Mouse (Mus musculus): ENCODE measurements at regions not wholly inside any gene's neighbourhood (a gene's known extent, or its start where the extent isn't known, plus 50 kb on each side); places are given as distances from the start of the nearest gene placed in this dataset.

DNA sequence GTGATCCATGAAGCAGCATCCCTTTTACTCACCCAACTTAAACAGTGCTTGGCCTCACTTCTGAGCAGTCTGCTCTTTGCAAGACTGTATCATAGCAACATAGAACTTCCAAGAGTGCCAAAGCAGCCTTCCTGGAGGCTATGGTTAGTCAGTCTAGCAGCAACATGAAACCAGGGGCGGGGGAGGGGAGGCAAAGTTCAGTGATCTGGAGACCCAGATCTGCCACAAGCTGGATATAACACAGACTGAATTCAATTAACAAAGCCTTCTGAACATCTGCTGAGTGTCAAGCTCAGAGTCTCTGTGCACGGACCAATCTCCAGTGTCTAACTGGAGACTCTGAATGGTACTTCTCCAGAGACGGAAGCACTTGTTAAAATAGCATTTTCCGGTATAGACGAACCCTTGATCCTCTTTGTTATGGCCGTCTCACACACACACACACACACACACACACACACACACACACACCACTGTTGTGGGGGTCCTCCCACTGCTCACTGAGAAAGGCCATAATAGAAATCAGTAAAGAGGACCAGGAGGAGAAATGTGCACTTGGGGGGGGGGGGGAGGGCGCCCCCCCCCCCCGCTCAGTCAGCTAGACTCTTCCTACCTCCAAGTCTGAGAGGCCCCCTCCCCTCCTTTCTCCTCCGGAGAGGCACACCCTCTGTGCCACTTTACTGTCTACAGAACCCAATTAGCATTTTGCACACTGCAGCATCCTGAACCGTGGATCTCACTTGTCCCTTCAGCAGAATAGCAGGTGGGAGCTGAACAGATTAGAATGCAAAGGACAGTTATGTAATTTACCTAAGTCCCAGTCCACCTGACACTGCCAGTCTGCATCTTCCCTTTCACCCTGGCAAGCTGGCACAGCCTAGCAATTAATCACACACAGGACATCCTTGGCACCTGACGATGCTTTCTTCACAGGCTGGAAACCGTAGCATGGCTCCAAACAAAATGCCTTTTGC lies 112.3 kb upstream of the Slc22a22 start:
- TF ChIP-seq CTCF (IDR thresholded peaks at IDR 0.05; ENCODE audit: low read depth) (no peak), EP300 (IDR thresholded peaks at IDR 0.05; ENCODE audit: low read depth) (no peak)
